Mouse (Mus musculus) lung, postnatal 0 days (tissue): ENCODE measurements around the gene Aif1.

Experiments used
- CTCF ChIP-seq: IDR thresholded peaks from 2 replicates; pipeline ENCODE4 v1.5.1; 2016; ENCODE audit warnings: antibody characterized with exemption, mild to moderate bottlenecking
- EP300 ChIP-seq: IDR thresholded peaks from 2 replicates; pipeline ENCODE4 v1.6.1; 2016; ENCODE audit warnings: antibody characterized with exemption, mild to moderate bottlenecking, control low read depth

- TF ChIP-seq EP300 (no peak), CTCF (no peak)
Measured at GRCm38 (mm10) chr17:35146139-35146538, 29.7 kb downstream of the Aif1 start.
